Mouse (Mus musculus) heart, postnatal 0 days (tissue): ENCODE results near the gene Icam5. TPM values are rescaled to one million over a fixed set of nuclear protein-coding genes. Genes with fewer than 3 reads are reported as not detected.
"Not testable (repeated sequence)": the region's sequence is repeated elsewhere in the genome, so short reads cannot be mapped to it uniquely, and the experiment has no call there.

Source experiments
- ATAC-seq: fragments of 200-750 bp; cut with Nextera tagmentation; 2 replicates; pipeline ENCODE4 v1.8.0; 2017; ENCODE audit warnings: low read depth, moderate number of reproducible peaks, moderate library complexity; ENCODE audit not compliant: insufficient read depth
- DNase-seq: peaks from one replicate; pipeline ENCODE4 v3.0.0-alpha.2; 2016; ENCODE audit warnings: low spot score
- H3K27ac ChIP-seq: fragments of 300-500 bp; sonication (generic); 2 replicates; pipeline ENCODE4 v1.5.1; 2014; ENCODE audit warnings: low read depth, mild to moderate bottlenecking
- H3K27me3 ChIP-seq: fragments of 300-500 bp; sonication (generic); 2 replicates; pipeline ENCODE4 v1.6.1; 2014; ENCODE audit warnings: low read length, mixed read lengths; ENCODE audit not compliant: control insufficient read depth, insufficient read depth
- H3K36me3 ChIP-seq: fragments of 300-500 bp; sonication (generic); replicated peaks from 2 replicates; pipeline ENCODE4 v1.6.1; 2014; ENCODE audit warnings: low read length, mixed read lengths; ENCODE audit not compliant: control insufficient read depth, insufficient read depth
- H3K4me1 ChIP-seq: fragments of 300-500 bp; sonication (generic); 2 replicates; pipeline ENCODE4 v1.6.1; 2014; ENCODE audit warnings: antibody characterized with exemption; ENCODE audit not compliant: control insufficient read depth, insufficient read depth
- H3K4me2 ChIP-seq: fragments of 300-500 bp; sonication (generic); 2 replicates; pipeline ENCODE4 v1.6.1; 2014; ENCODE audit warnings: low read depth, mild to moderate bottlenecking, low read length, moderate library complexity
- H3K4me3 ChIP-seq: fragments of 300-500 bp; sonication (generic); 2 replicates; pipeline ENCODE4 v1.5.1; 2014; ENCODE audit warnings: low read depth, low read length
- H3K9ac ChIP-seq: fragments of 300-500 bp; sonication (generic); replicated peaks from 2 replicates; pipeline ENCODE4 v1.6.1; 2014; ENCODE audit warnings: low read depth, low read length, mixed read lengths
- H3K9me3 ChIP-seq: fragments of 300-500 bp; sonication (generic); replicated peaks from 2 replicates; pipeline ENCODE4 v1.6.1; 2016; ENCODE audit warnings: low read length; ENCODE audit not compliant: control insufficient read depth
- CTCF ChIP-seq: IDR thresholded peaks from 2 replicates; pipeline ENCODE4 v1.5.1; 2016; ENCODE audit warnings: antibody characterized with exemption, control low read depth, low read depth
- EP300 ChIP-seq: IDR thresholded peaks from 2 replicates; pipeline ENCODE4 v1.6.1; 2016; ENCODE audit warnings: antibody characterized with exemption, low read depth
- WGBS: fragments of 180-500 bp; shearing (Covaris S2); extraction: QIAGEN DNeasy Blood & Tissue Kit; methylation state at CpG from one replicate; pipeline ENCODE4 v1.1.7; 2014; 5-methylcytosine and 5-hydroxymethylcytosine counted together
- polyA plus RNA-seq: library from polyadenylated mRNA; unstranded; fragments of >200 nt; fragmentation: Nextera tagmentation; extraction: Ambion mirVana; gene quantifications from 2 replicates; pipeline ENCODE4 v1.2.1, GENCODE M21; 2015
- total RNA-seq: library from RNA; depleted of rRNA; stranded (reverse); fragments of >200 nt; gene quantifications from 2 replicates; pipeline ENCODE4 v1.2.3, GENCODE M21; 2014; ENCODE audit warnings: low replicate concordance

The Icam5 gene
- total and polyA plus RNA-seq, 2 experiments from 2014 or later: 0.04 TPM; not detected in 1

GRCm38 (mm10) chr9:21037481-21037891, 5.6 kb downstream of the Icam5 start:
- Histone ChIP-seq H3K27me3 (peaks cover 67% of the 10 kb centered on the region), H3K4me1 (peaks cover 25% of the 10 kb centered on the region; the same call in 1 of the 2 replicates), H3K27ac (no peak overlapping the region), H3K4me2 (peak overlapping the region; percentile 66), H3K4me3 (peak overlapping the region; percentile 41), H3K9ac (0 out of 2 replicates have a peak overlapping the region, but pooled peaks have one; percentile 16), H3K9me3 (no peaks in the 10 kb centered on the region), H3K36me3 (no peaks in the 10 kb centered on the region)
- peak; percentile 62 for DNase-seq
- peak; percentile 62 for ATAC-seq
- no peak for TF ChIP-seq CTCF
- no peak for TF ChIP-seq EP300
- 2% methylated on average over 31 of the region's 31 CpGs for WGBS

- ATAC-seq (no peak), DNase-seq (no peak)
- Histone ChIP-seq H3K4me1 (peaks cover 15% of the 10 kb centered on the region; the same call in 1 of the 2 replicates), H3K9me3 (no peaks in the 10 kb centered on the region), H3K4me3 (no peak overlapping the region), H3K27ac (no peak overlapping the region), H3K4me2 (no peak overlapping the region), H3K36me3 (no peaks in the 10 kb centered on the region), H3K9ac (no peak overlapping the region), H3K27me3 (peaks cover 45% of the 10 kb centered on the region)
- TF ChIP-seq EP300 (no peak), CTCF (no peak)
- 79% methylated on average over 3 of the region's 3 CpGs for WGBS
Observed at GRCm38 (mm10) chr9:21039779-21040178, 7.9 kb downstream of the Icam5 start.

- Histone ChIP-seq H3K4me1 (peaks cover 15% of the 10 kb centered on the region; the same call in 1 of the 2 replicates), H3K9me3 (no peaks in the 10 kb centered on the region), H3K9ac (no peak overlapping the region), H3K4me2 (no peak overlapping the region), H3K27me3 (peaks cover 30% of the 10 kb centered on the region), H3K27ac (no peak overlapping the region), H3K36me3 (no peaks in the 10 kb centered on the region), H3K4me3 (no peak overlapping the region)
- no peak for ATAC-seq
- WGBS: 43% methylated on average over 4 of the region's 4 CpGs
- TF ChIP-seq EP300 (no peak), CTCF (no peak)
- no peak for DNase-seq
Observed at GRCm38 (mm10) chr9:21041308-21041707, 9.4 kb downstream of the Icam5 start.

GRCm38 (mm10) chr9:21043563-21043962, 11.7 kb downstream of the Icam5 start:
- Histone ChIP-seq H3K9ac (no peak overlapping the region), H3K27me3 (peaks cover 9% of the 10 kb centered on the region; the same call in 1 of the 2 replicates), H3K27ac (no peak overlapping the region), H3K36me3 (no peaks in the 10 kb centered on the region), H3K4me2 (no peak overlapping the region), H3K4me3 (no peak overlapping the region), H3K9me3 (no peaks in the 10 kb centered on the region), H3K4me1 (no peaks in the 10 kb centered on the region)
- DNase-seq (no peak), ATAC-seq (no peak)
- 75% methylated on average over 4 of the region's 4 CpGs for WGBS
- TF ChIP-seq CTCF (no peak), EP300 (no peak)

- not testable (repeated sequence) for H3K4me3 ChIP-seq, H3K9me3 ChIP-seq, H3K4me2 ChIP-seq, ATAC-seq, H3K4me1 ChIP-seq, H3K27ac ChIP-seq, DNase-seq, H3K9ac ChIP-seq, H3K36me3 ChIP-seq, H3K27me3 ChIP-seq
- 57% methylated on average over 1 of the region's 1 CpGs for WGBS
Observed at GRCm38 (mm10) chr9:21044785-21045184, 12.9 kb downstream of the Icam5 start.

GRCm38 (mm10) chr9:21045235-21045634, 13.4 kb downstream of the Icam5 start:
- ATAC-seq: no peak
- 60% methylated on average over 3 of the region's 3 CpGs for WGBS

More at GRCm38 (mm10) chr9:21045235-21045634, 13.4 kb downstream of the Icam5 start:
- H3K27me3 ChIP-seq: no peaks in the 10 kb centered on the region
- H3K9me3 ChIP-seq: no peaks in the 10 kb centered on the region
- no peak overlapping the region for H3K4me2 ChIP-seq
- no peak for DNase-seq
- H3K4me3 ChIP-seq: no peak overlapping the region
- no peak for TF ChIP-seq EP300
- TF ChIP-seq CTCF: no peak
- no peaks in the 10 kb centered on the region for H3K4me1 ChIP-seq
- H3K36me3 ChIP-seq: no peaks in the 10 kb centered on the region
- no peak overlapping the region for H3K27ac ChIP-seq
- H3K9ac ChIP-seq: no peak overlapping the region
